Mouse (Mus musculus) MN1 (cell line): ENCODE results near the gene Meox2.
"Not testable (repeated sequence)": the region's sequence is repeated elsewhere in the genome, so short reads cannot be mapped to it uniquely, and the experiment has no call there.

Experiments
- DNase-seq: peaks from one replicate; pipeline ENCODE4 v3.0.0-alpha.2; 2016; ENCODE audit warnings: low spot score

The Meox2 gene

DNA sequence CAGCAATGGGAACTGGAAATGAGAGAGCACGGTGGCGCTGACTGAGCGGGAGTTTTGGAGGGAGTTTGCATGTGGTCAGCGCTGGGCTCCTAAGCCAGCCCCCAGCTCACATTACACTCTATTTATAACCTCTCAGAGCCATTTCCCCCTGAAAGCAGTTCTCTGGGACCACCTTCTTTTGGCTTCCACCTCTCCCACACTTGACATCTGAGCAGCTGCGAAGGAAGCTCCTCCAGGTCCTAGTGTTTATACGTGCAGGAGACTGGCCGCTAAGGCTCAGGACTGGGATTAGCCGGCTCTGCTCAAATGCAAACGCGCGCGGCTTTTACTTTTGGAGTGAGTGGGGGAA lies at the start of gene Meox2:
TSS of gene Meox2 (plus strand) at position 151 of the 349 bp plus-strand sequence.
- no peak for DNase-seq

DNA sequence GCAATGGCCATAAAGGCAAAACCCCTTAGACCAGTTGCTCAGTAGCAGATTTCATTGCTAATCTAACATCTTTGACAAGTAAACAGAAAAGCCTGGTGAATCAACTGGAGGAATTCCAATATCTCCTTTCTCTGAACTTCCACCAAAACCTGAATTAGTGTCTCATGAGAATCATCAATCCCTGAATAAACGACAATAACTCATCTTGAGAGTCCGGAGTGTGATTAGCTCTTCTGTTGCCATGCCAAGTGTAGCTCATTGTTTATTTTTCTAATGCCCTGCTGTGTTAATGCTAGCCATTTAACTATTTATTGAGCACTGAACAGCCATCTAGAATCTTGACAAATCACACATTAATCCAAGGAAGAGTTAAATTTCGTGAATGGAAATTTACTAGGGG lies 35.7 kb upstream of the Meox2 start:
- DNase-seq = no peak

DNA sequence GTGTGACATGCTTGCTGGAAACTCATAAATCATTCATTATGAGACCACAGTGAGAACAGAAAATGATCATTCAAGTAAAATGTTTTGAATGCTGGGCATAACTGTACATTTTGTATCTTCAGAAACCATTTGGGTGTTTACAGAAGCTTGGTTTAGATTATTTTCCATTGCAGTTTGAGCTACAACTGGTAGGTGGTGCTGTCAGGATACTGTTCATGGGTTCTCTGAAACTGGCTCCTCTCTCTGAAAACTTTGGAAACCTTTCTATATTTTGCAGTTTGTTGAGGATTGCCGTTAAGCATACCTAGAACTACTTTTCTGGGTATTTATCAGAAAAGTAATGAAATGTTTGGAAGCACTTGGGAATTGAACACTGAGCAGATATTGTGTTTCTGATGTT lies 31.0 kb upstream of the Meox2 start:
- DNase-seq = no peak

DNA sequence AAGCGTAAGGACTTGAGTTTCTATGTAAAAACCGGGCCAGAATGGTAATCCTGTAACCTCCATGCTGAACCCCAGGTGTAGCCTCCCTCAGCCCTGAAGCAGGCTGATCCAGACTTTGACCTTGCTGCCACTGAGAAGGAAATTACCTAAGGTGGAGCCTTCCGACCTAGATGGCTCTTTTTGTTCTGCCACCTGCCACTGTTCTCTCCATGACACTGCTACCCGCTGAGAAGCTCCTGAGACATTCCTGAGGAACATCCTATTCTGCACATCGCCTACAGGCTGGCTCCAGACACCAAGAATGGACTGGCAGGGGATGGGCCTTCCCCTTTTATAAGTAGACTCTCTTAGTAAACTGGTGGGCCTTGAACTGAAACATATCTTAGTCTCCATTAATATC lies 28.3 kb upstream of the Meox2 start:
- not testable (repeated sequence) for DNase-seq

DNA sequence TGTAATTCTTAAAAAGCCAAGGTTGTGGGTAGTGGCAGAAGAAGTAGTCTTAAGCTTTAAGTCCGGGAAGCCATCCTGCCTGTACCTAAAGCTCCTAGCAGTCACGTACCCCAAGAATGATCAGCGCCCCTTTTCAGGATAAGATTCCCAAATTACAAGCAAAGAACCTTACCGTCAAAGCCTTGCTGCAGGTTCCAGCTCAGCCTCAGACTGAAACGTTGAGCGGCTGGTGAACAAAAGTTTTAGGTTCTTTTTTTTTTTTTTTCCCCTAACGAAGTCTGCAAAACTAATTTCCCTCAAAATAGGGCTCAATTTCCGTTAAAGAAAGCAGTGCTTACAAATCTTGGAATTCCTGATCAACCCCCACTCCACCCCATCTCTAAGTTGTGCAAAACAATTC lies 1.8 kb upstream of the Meox2 start:
- no peak for DNase-seq

DNA sequence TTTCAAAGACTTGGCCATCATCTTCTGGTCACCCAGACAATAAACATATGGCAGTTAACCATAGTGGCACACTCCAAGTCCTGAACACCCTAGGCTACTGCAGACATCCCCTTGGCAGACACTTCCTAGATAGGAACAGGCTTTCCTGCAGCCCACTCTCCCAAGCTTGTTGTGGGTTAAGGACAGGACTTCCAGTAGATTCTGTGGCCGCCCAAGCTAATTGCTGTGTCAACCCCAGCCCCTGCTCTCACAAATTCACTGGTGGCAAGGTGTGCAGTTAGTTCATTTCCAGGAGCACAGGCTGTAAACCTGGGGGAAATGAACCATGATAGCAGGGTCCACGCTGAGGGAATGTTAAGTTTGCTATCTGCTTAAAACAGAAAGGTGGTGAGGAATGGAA lies 1.2 kb upstream of the Meox2 start:
- DNase-seq = no peak

DNA sequence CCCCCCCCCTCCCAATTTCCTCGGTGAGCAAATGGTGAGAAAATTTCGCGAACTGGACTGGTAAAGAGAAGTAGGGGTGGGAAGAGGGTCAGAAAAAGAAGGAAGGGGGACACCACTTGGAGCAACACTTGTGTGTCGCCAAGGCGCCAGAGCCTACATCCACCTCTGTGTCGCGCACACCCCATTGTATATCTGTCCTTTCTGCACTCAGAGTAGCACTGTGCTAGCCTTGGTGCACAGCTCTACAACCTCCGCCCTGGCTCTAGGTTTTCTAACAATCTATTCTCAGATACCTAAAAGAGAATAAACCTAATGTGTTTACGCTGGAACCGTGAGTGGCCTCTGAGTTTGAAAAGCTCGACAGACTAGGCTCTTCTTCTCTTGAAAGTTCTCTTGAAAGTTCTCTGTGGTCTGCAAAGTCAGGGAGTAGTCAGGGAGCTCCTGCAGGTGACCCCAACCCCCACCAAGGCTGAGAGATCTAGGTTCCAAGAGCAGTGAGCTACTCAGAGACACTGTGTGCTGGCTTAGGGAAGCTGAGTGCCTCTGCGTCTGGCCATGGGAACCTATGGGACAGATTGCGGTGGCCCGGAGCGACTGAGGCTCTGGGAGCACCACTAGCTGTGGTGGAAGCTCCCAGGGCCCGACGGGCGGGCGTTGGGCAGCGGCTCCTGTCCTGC lies 489 bp upstream of the Meox2 start:
- DNase-seq = no peak

DNA sequence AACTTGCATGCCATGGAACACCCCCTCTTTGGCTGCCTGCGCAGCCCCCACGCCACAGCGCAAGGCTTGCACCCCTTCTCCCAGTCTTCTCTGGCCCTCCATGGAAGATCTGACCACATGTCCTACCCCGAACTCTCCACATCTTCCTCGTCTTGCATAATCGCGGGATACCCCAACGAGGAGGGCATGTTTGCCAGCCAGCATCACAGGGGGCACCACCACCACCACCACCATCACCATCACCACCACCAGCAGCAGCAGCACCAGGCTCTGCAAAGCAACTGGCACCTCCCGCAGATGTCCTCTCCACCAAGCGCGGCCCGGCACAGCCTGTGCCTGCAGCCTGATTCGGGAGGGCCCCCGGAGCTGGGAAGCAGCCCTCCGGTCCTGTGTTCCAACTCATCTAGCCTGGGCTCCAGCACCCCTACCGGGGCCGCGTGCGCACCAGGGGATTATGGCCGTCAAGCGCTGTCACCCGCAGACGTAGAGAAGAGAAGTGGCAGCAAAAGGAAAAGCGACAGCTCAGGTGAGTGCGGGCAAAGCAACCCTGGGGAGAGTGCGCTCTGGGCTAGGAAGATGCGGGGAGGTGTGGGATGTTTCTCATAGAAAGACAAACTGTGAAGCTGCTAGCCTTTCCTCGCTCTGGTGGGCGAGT lies 606 bp downstream of the Meox2 start:
- DNase-seq = no peak

DNA sequence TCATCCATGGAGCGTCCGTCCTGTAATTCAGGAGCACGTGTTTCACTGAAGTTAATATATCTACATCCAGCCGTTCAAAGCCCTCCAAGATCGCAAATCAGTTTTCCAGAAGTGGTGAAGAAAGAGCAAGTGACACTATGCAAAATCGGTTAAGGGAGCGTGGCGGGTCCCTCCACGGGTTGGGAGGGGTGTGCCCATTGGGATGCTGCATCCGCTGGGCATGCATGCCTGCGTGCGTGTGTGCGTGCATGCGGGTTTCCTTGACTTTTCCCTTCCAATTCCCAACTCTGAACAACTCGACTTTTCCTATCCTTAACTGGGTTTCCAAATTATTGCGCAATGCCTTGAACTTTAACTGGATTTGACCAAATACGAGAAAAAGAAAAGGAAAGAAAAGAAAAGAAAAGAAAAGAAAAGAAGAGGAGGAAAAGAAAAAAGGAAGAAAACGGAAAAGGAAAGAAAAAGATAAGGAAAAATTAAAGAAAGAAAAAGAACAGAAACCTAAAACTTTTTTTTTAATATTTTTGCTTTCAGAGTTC lies 1.2 kb downstream of the Meox2 start:
- no peak for DNase-seq

DNA sequence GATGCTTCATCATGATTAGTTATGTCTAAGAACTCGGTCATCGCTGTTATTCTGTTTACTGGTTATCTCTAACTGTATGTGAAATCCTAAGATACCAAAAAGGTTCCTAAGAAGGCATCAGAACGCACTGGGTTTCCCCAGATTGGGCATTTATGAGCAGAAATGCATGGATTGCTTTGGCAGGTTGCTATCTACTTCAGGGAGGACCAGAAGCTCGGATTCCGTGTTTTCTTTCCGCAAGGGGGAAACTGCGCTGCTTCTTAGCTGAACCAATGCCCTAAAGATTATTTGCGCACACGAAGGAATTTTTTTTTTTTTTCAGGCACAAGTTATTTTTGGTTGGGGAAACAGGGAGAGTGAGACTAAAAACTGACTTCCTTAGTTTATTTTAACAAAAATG lies 2.6 kb downstream of the Meox2 start:
- DNase-seq = no peak

DNA sequence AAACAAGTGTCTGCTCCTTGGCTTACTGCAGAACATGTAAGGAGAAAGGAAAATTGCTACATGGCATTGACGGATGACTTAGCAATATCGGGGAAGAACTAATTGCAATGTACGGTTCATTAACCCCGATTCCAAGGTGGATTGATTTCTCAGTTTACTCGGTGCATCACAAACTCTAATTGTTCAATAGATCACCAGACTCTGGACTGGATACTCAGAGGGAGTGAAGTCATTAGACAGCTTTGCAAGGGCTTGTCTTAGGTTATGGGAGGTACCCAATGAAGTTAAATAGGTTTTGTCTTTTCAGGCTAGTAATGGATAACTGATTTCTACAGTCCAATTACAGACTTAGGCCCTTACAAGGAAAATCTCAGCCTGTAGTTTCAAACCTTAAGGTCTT lies 10.9 kb downstream of the Meox2 start:
- DNase-seq = no peak

DNA sequence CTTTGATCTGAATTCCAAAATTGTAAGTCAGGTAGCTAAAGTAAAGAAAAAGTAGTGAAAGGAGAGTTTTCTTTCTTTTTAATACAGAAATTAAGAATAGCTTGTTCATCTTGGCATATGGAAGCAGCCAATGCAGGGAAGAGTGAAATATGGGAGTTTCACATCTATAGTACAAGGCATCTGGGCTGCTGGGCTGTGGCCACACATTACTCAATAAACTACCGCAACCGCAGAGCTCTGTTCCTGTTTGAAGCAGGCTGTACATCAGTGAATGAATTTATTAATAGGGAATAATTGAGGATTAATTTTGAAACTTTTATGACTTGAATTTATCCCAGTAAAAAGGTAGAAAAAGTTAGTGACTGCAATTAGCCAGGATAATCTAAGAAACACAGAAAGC lies 15.4 kb downstream of the Meox2 start:
- no peak for DNase-seq

DNA sequence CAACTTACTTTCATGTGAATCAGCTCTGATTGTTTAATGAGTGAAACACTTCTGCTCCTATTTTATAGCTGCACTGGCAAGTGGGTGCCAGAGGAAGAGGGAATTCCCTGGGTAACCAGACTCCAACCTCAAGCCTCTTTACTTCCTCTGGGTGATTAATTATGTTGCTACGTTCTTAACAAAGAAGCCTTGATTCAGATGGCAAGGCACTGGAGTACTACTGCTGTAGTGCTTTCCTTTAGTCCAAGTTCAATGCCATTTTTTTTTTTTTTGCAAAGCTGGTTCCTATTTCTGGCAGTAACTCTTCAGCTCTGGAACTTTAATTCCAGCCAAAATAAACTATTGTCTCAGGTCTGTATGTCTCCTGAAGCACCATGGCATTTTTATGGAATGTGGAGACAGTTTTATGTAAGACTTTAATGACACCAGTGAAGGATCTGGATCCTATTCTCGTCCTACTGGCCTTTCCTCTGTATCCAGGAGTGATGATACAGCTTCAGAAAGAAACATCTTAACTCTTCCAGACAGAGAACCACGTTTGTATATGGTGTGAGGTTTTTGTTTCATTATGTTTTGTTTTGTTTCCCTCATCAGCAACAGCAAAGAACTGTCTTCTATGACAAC lies 33.9 kb downstream of the Meox2 start:
- no peak for DNase-seq

DNA sequence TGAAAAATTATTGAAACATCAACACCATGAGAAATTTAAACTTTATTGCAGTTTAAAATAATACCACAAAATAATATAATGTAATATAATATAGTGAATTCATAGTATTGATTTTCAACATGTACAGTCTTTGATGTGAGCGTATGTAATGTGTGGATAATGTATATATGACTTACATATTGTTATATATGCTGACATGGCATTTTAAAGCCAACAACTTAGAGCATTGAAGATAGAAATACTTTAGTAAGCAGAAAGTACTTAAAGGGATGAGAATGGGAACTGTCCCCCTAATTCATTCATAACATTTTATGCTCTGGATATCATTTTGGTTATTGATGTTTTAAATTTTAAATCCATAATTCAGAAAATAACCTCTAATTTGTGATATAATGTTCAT lies 35.5 kb downstream of the Meox2 start:
- DNase-seq = no peak

DNA sequence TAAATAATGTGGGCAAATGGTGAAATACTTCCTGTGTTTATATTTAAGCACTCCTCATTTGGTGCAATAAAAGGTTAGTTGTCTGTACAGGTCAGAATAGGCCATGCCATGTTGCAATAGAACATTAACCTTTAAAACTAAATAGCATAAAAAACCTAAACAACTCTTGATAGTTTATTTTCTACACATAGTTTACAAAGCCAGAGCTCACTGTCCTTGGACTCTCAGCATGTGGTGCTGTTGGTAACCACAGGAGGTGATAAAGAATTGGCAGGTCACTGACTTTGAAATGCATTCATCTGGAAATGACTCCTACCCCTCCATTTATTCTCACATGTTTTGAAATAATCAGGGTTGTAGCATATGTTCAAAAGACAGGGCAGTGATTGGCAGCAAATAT lies 59.4 kb downstream of the Meox2 start:
- no peak for DNase-seq

DNA sequence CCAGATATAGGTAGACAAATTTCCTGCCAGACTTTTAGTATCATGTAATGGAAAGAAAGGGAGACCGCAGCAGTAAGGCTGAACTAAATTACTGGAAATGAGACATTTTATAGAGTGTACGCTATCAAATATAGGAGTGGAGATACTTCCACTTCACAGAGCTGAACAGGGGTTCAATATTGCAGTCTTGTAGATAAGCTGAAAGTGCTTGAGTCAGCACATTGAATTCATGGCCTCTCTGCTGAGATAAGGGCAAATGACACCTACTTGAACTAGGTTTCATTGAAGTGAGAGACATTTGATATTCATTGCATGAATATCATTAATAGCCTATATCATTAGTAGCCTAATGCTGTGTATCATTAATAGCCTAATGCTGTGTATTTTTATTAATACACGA lies 65.0 kb downstream of the Meox2 start:
- DNase-seq = no peak

DNA sequence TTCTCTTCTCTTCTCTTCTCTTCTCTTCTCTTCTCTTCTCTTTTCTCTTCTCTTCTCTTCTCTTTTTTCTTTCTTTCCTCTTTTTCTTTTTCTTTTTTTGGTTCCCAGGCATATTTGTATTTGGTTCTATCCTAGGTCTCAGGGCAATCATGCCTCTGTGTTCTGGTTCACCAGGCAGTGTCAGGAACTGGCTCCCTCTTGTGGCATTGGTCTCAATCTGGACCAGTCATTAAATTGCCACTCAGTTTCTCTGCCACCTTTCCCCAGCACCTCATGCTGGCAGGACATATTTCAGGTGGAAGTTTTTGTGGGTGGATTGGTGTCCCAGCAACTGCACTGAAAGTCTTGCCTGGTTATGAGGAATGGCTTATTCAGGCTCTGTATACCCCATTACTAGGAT lies 75.3 kb downstream of the Meox2 start:
- no peak for DNase-seq

DNA sequence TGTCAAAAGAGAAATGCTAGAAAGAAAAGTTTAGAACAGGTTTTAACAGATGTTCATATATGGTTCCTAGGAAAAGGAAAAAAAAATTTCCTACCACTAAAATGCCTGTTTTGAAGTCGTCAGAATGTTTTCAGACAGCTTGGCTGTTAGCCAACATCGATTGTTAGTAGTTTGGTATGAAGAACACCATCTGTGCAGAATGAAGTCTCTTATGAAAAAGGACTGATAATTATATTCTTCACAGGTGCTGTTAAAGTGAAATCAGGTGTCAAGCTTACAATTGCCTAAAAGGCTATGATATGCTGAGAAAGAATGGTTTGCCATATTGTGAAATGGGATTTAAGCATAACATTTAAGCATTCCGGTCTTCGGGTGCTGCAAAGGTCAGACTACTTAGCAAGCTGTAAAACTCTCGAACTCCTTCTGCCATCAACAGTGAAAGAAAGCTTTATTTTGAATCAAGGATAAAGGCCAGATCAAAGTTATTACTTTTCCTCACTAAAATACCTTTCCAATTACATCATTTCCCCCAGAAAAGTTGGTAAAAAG lies 80.7 kb downstream of the Meox2 start:
- DNase-seq = no peak
